Mouse (Mus musculus) liver, postnatal 0 days (tissue): Measurements from ENCODE around the gene Prdx6b. TPM values are rescaled to one million over a fixed set of nuclear protein-coding genes. Genes with fewer than 3 reads are reported as not detected.

Source experiments
- ATAC-seq: fragments of 200-750 bp; cut with Nextera tagmentation; 2 replicates; pipeline ENCODE4 v1.8.0; 2017; ENCODE audit warnings: mild to moderate bottlenecking, moderate library complexity
- DNase-seq: peaks from one replicate; pipeline ENCODE4 v3.0.0-alpha.2; 2016
- H3K27ac ChIP-seq: fragments of 300-500 bp; sonication (generic); 2 replicates; pipeline ENCODE4 v1.5.1; 2014; ENCODE audit warnings: antibody characterized with exemption, moderate library complexity, mild to moderate bottlenecking, low read depth
- H3K27me3 ChIP-seq: fragments of 300-500 bp; sonication (generic); 2 replicates; pipeline ENCODE4 v1.6.1; 2014; ENCODE audit warnings: low read length, control low read depth, mixed read lengths; ENCODE audit not compliant: insufficient read depth
- H3K36me3 ChIP-seq: fragments of 300-500 bp; sonication (generic); replicated peaks from 2 replicates; pipeline ENCODE4 v1.6.1; 2014; ENCODE audit warnings: mild to moderate bottlenecking, control low read depth, low read length, moderate library complexity, mixed read lengths; ENCODE audit not compliant: insufficient read depth
- H3K4me1 ChIP-seq: fragments of 300-500 bp; sonication (generic); 2 replicates; pipeline ENCODE4 v1.6.1; 2014; ENCODE audit warnings: antibody characterized with exemption, mild to moderate bottlenecking, control low read depth; ENCODE audit not compliant: insufficient read depth
- H3K4me2 ChIP-seq: fragments of 300-500 bp; sonication (generic); 2 replicates; pipeline ENCODE4 v1.6.1; 2014; ENCODE audit warnings: low read depth, mild to moderate bottlenecking, low read length, moderate library complexity, mixed read lengths
- H3K4me3 ChIP-seq: fragments of 300-500 bp; sonication (generic); 2 replicates; pipeline ENCODE4 v1.5.1; 2014; ENCODE audit warnings: low read depth, low read length
- H3K9ac ChIP-seq: fragments of 300-500 bp; sonication (generic); replicated peaks from 2 replicates; pipeline ENCODE4 v1.6.1; 2014; ENCODE audit warnings: mild to moderate bottlenecking, moderate library complexity
- H3K9me3 ChIP-seq: fragments of 300-500 bp; sonication (generic); 2 replicates; pipeline ENCODE4 v1.6.1; 2016; ENCODE audit warnings: mild to moderate bottlenecking, control low read depth, low read length, mixed read lengths
- CTCF ChIP-seq: sonication (generic); IDR thresholded peaks from 2 replicates; pipeline ENCODE4 v1.5.1; 2016; ENCODE audit warnings: antibody characterized with exemption, low read depth
- EP300 ChIP-seq: IDR thresholded peaks from 2 replicates; pipeline ENCODE4 v1.6.1; 2016; ENCODE audit warnings: antibody characterized with exemption, low read depth, mild to moderate bottlenecking
- WGBS: fragments of 180-500 bp; shearing (Covaris S2); extraction: QIAGEN DNeasy Blood & Tissue Kit; methylation state at CpG from one replicate; pipeline ENCODE4 v1.1.7; 2014; ENCODE audit not compliant: insufficient replicate concordance; 5-methylcytosine and 5-hydroxymethylcytosine counted together
- polyA plus RNA-seq: library from polyadenylated mRNA; unstranded; fragments of >200 nt; fragmentation: Nextera tagmentation; extraction: Ambion mirVana; gene quantifications from 2 replicates; pipeline ENCODE4 v1.2.1, GENCODE M21; 2015

Gene Prdx6b
- polyA plus RNA-seq, 1 experiment from 2014 or later, result not detected

DNA sequence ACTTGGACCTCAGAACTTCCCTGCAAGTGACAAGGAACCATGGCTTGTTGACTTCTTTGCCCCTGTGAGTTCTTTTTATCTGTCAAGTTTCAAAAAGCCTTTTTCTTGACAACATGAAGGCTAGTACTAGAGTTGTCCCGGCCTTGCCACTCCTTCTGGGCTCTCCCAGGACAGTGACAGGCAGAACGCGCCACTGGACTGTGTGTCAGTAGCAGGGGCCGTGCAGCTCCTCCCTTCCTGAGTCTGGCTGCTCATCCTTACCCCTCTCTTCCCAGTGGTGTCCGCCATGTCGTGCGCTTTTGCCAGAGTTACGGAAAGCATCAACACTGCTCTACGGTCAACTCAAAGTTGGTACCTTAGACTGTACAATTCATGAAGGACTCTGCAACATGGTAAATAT, 48.3 kb downstream of the Prdx6b start:
- WGBS, result 93% methylated on average over 9 of the region's 9 CpGs
- H3K4me1 ChIP-seq, result no peaks in the 10 kb centered on the region
- TF ChIP-seq CTCF, result no peak
- TF ChIP-seq EP300, result no peak
- H3K4me2 ChIP-seq, result no peak overlapping the region
- H3K4me3 ChIP-seq, result no peak overlapping the region
- no peak for DNase-seq
- no peak overlapping the region for H3K9ac ChIP-seq
- H3K36me3 ChIP-seq, result peaks cover 49% of the 10 kb centered on the region
- ATAC-seq, result no peak
- H3K27me3 ChIP-seq, result no peaks in the 10 kb centered on the region
- H3K9me3 ChIP-seq, result no peaks in the 10 kb centered on the region
- H3K27ac ChIP-seq, result no peak overlapping the region

Other genes starting within 250 kb of the Prdx6b start
- 3.9 and 4.1 TPM in 2 replicates for gene Pde1a, start 163.0 kb upstream of the Prdx6b start, polyA plus RNA-seq
- gene Dnajc10, start 23.0 kb downstream of the Prdx6b start, polyA plus RNA-seq, result 12.3 and 15.0 TPM in 2 replicates
- gene Frzb, start 155.2 kb downstream of the Prdx6b start, polyA plus RNA-seq, result 0.49 and 0.84 TPM in 2 replicates